Mouse (Mus musculus): Measurements from ENCODE around the gene Ccdc83. TPM values are rescaled to one million over a fixed set of nuclear protein-coding genes. Genes with fewer than 3 reads are reported as not detected.

Ccdc83 gene
- not detected in 2 replicates for polyA plus RNA-seq (2015; fragmentation: Nextera tagmentation; extraction: Ambion mirVana)

GRCm38 (mm10) chr7:90265289-90265970, at the start of gene Ccdc83:
Gene Ccdc83, minus strand, starts transcription at chr7:90265777.
- Histone ChIP-seq H3K4me1 (peaks cover 17% of the 10 kb centered on the region), H3K36me3 (ENCODE audit: poor library complexity, severe bottlenecking) (no peaks in the 10 kb centered on the region), H3K27ac (no peak within 1 kb of the TSS), H3K27me3 (no peaks in the 10 kb centered on the region), H3K4me2 (peak within 1 kb of the TSS; percentile 57), H3K9me3 (replicated peaks) (no peaks in the 10 kb centered on the region), H3K4me3 (peak within 1 kb of the TSS; percentile 21), H3K9ac (no peak within 1 kb of the TSS; the same call in 1 of the 2 replicates)
- ATAC-seq, result peak; percentile 73
- WGBS, result 5% methylated on average over 28 of the region's 28 CpGs

- Histone ChIP-seq H3K36me3 (ENCODE audit: poor library complexity, severe bottlenecking) (no peaks in the 10 kb centered on the region), H3K4me1 (no peaks in the 10 kb centered on the region), H3K9me3 (replicated peaks) (no peaks in the 10 kb centered on the region), H3K27me3 (no peaks in the 10 kb centered on the region), H3K27ac (no peak overlapping the region), H3K9ac (no peak overlapping the region), H3K4me2 (no peak overlapping the region), H3K4me3 (no peak overlapping the region)
- no peak for ATAC-seq
- WGBS, result 81% methylated on average over 3 of the region's 3 CpGs
Measured at GRCm38 (mm10) chr7:90313421-90313820, 47.8 kb upstream of the Ccdc83 start.

GRCm38 (mm10) chr7:90312151-90312883, 46.7 kb upstream of the Ccdc83 start:
- Histone ChIP-seq H3K9ac (no peak overlapping the region), H3K27ac (no peak overlapping the region), H3K4me1 (no peaks in the 10 kb centered on the region), H3K9me3 (replicated peaks) (no peaks in the 10 kb centered on the region), H3K4me3 (no peak overlapping the region), H3K36me3 (ENCODE audit: poor library complexity, severe bottlenecking) (no peaks in the 10 kb centered on the region), H3K27me3 (no peaks in the 10 kb centered on the region), H3K4me2 (no peak overlapping the region)
- ATAC-seq, result no peak
- WGBS, result 79% methylated on average over 7 of the region's 7 CpGs

- 73% methylated on average over 6 of the region's 6 CpGs for WGBS
- Histone ChIP-seq H3K4me1 (peaks cover 2% of the 10 kb centered on the region), H3K36me3 (ENCODE audit: poor library complexity, severe bottlenecking) (no peaks in the 10 kb centered on the region), H3K4me3 (no peak overlapping the region), H3K27me3 (peaks cover 13% of the 10 kb centered on the region), H3K9ac (no peak overlapping the region), H3K9me3 (replicated peaks) (no peaks in the 10 kb centered on the region), H3K4me2 (no peak overlapping the region), H3K27ac (no peak overlapping the region)
- ATAC-seq, result no peak
Measured at GRCm38 (mm10) chr7:90308003-90308402, 42.4 kb upstream of the Ccdc83 start.

DNA sequence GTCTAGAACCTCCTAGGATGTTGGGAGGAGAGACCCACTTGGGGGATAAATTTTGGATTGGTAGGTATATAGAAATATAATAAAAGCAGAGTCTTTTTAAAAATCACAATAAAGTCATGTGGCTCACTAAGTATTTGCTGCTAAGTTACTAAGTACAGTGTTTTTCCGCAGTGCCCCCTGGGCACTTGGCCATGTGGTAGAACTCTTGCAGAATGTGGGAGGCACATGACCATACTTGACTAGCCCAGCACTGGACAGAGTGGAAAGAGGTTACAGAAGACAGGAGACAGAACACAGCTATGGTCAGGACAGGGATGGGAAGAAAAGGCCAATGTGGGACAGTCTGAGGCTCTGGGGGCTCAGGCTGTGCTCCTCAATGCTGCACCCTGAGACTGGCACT, 41.4 kb upstream of the Ccdc83 start:
- H3K9me3 ChIP-seq (replicated peaks), result no peaks in the 10 kb centered on the region
- peaks cover 9% of the 10 kb centered on the region for H3K4me1 ChIP-seq
- H3K36me3 ChIP-seq (ENCODE audit: poor library complexity, severe bottlenecking), result no peaks in the 10 kb centered on the region
- no peak overlapping the region for H3K27ac ChIP-seq
- no peak overlapping the region for H3K9ac ChIP-seq
- no peak for ATAC-seq
- H3K4me2 ChIP-seq, result no peak overlapping the region
- H3K4me3 ChIP-seq, result no peak overlapping the region
- H3K27me3 ChIP-seq, result peaks cover 19% of the 10 kb centered on the region
- 83% methylated on average over 1 of the region's 1 CpGs for WGBS

DNA sequence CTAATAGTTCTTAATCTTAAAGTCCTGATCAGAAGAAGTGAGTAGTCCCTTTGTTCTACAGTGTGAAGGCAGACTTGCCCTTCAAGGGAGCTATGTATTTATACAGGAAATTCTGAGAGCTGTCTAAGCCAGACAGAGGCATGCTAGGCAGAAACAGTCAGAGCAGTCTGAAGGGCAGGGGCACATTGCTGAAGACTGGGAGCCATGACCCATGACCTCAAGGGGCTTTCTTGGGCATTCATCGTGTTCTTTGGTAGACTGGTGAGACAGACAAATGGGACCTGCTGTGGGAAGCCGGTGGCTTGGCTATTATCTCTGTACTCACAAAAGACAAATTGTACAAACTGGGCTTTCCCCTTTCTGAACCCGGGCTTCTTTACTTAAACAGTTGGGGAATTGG, 40.5 kb upstream of the Ccdc83 start:
- H3K4me3 ChIP-seq, result no peak overlapping the region
- H3K36me3 ChIP-seq (ENCODE audit: poor library complexity, severe bottlenecking), result no peaks in the 10 kb centered on the region
- H3K4me2 ChIP-seq, result no peak overlapping the region
- peaks cover 19% of the 10 kb centered on the region for H3K27me3 ChIP-seq
- H3K9ac ChIP-seq, result no peak overlapping the region
- H3K27ac ChIP-seq, result no peak overlapping the region
- H3K9me3 ChIP-seq (replicated peaks), result no peaks in the 10 kb centered on the region
- no peak for ATAC-seq
- 3% methylated on average over 3 of the region's 3 CpGs for WGBS
- H3K4me1 ChIP-seq, result peaks cover 9% of the 10 kb centered on the region

DNA sequence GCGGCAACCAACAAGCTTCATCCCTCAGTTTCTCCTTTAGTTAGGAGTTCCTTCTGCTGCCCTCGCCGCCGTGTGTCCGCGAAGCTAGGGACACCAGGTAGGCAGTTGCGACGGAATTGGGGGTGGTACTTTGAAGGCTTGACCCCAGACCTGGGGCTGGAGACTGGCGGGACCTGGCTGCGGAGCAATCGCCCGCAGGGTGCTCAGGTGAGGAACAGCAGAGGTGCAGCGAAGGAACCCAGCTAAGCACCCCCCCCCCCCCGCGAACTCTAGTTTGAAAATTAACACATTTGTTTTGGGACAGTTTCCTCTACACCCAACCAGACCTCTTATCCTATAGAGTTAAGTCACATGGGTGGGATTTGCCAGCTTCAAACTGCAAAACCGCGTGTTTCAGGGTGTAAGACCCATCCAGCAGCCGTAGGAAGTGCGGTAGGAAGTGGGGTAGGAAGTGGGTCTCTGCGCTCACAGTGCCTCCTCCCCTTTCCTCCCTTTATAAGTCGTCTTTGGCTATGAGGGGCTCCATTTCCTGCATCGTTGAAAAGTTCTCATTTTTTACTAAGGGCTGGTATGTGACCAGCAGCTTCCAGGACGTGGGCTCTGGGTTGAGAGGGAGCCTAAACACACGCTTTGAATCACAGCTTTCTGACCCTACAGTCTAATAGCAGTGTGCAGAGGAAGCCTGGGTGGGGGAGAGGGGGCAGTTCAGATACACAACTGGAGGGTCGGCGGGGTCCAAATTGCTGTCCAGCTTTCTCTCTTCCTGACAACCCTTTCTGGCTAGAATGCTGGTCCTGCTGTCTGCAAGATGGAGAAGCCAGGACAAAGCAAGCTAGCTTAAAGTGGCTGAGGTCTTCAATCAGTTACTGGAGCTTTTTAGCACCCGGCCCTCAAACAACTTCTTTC, 37.3 kb upstream of the Ccdc83 start:
- H3K27me3 ChIP-seq, result peaks cover 23% of the 10 kb centered on the region
- H3K9me3 ChIP-seq (replicated peaks), result no peaks in the 10 kb centered on the region
- peaks cover 9% of the 10 kb centered on the region for H3K4me1 ChIP-seq
- H3K4me2 ChIP-seq, result peak overlapping the region; percentile 98
- 6% methylated on average over 27 of the region's 27 CpGs for WGBS
- ATAC-seq, result peak; percentile 48
- no peaks in the 10 kb centered on the region for H3K36me3 ChIP-seq (ENCODE audit: poor library complexity, severe bottlenecking)
- peak overlapping the region; percentile 65 for H3K9ac ChIP-seq
- no peak overlapping the region for H3K27ac ChIP-seq
- peak overlapping the region; percentile 59 for H3K4me3 ChIP-seq

DNA sequence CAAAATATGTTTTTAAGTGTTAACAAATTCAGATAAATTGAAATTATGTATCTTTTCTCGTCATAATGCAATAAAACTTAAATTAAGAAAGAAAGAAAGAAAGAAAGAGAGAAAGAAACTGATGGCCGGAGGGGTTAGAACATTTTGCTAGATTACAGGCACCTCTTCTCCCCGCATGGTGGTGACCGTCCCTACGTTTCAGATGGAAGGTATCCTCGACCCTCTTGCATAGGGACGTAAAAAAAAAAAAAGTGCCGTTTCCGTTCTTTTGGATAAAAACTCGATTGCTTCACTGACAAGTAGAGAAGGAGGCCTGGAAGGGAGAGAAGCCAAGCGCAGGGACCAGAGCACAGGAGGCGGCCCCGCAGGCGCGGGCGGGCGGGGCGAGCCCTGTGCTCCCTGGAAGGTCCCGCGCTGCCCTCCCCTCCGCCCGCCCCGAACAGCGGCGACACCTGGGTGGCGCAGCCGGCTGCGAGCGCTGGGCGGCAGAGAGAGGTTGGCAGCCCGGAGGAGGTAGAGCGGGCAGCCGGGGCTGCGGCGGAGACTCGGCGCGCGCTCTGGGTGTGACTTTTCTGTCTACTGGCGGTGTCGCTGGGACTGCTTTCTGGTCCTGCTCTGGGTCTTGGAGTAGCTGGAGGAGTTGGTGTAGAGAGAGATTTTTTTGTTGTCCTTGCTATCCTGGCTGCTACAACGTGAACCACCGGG, 36.5 kb upstream of the Ccdc83 start, which contains the start of gene Sytl2:
TSS of gene Sytl2 (plus strand) at position 311 of the 705 bp plus-strand sequence.
- Histone ChIP-seq H3K36me3 (ENCODE audit: poor library complexity, severe bottlenecking) (no peaks in the 10 kb centered on the region), H3K9me3 (replicated peaks) (no peaks in the 10 kb centered on the region), H3K9ac (peak within 1 kb of the TSS; percentile 65), H3K4me1 (peaks cover 9% of the 10 kb centered on the region), H3K27ac (no peak within 1 kb of the TSS), H3K4me3 (peak within 1 kb of the TSS; percentile 59), H3K4me2 (peak within 1 kb of the TSS; percentile 98), H3K27me3 (peaks cover 23% of the 10 kb centered on the region)
- WGBS, result under 1% methylated on average over 36 of the region's 43 CpGs
- ATAC-seq, result peak; percentile 90

- Histone ChIP-seq H3K9me3 (replicated peaks) (no peaks in the 10 kb centered on the region), H3K4me3 (no peak overlapping the region)
- ATAC-seq, result no peak
Measured at GRCm38 (mm10) chr7:90291885-90292284, 26.3 kb upstream of the Ccdc83 start.

GRCm38 (mm10) chr7:90284793-90285192, 19.2 kb upstream of the Ccdc83 start:
- WGBS, result 86% methylated on average over 7 of the region's 7 CpGs
- H3K4me1 ChIP-seq, result no peaks in the 10 kb centered on the region
- H3K9ac ChIP-seq, result no peak overlapping the region
- no peak for ATAC-seq
- no peaks in the 10 kb centered on the region for H3K9me3 ChIP-seq (replicated peaks)
- H3K4me2 ChIP-seq, result no peak overlapping the region
- H3K36me3 ChIP-seq (ENCODE audit: poor library complexity, severe bottlenecking), result no peaks in the 10 kb centered on the region
- no peak overlapping the region for H3K4me3 ChIP-seq
- no peak overlapping the region for H3K27ac ChIP-seq
- H3K27me3 ChIP-seq, result no peaks in the 10 kb centered on the region

More at GRCm38 (mm10) chr7:90291885-90292284, 26.3 kb upstream of the Ccdc83 start:
- WGBS, result 87% methylated on average over 6 of the region's 6 CpGs
- Histone ChIP-seq H3K27me3 (no peaks in the 10 kb centered on the region), H3K4me2 (no peak overlapping the region), H3K9ac (no peak overlapping the region), H3K27ac (no peak overlapping the region), H3K36me3 (ENCODE audit: poor library complexity, severe bottlenecking) (no peaks in the 10 kb centered on the region), H3K4me1 (no peaks in the 10 kb centered on the region)

- 90% methylated on average over 1 of the region's 1 CpGs for WGBS
- Histone ChIP-seq H3K27ac (no peak overlapping the region), H3K4me3 (no peak overlapping the region), H3K9ac (no peak overlapping the region), H3K36me3 (ENCODE audit: poor library complexity, severe bottlenecking) (no peaks in the 10 kb centered on the region), H3K4me2 (no peak overlapping the region), H3K9me3 (replicated peaks) (no peaks in the 10 kb centered on the region), H3K27me3 (no peaks in the 10 kb centered on the region), H3K4me1 (no peaks in the 10 kb centered on the region)
- no peak for ATAC-seq
Measured at GRCm38 (mm10) chr7:90282786-90283185, 17.2 kb upstream of the Ccdc83 start.
